ENCODE assay signal across 22 mouse cellular contexts in the genomic region with DNA sequence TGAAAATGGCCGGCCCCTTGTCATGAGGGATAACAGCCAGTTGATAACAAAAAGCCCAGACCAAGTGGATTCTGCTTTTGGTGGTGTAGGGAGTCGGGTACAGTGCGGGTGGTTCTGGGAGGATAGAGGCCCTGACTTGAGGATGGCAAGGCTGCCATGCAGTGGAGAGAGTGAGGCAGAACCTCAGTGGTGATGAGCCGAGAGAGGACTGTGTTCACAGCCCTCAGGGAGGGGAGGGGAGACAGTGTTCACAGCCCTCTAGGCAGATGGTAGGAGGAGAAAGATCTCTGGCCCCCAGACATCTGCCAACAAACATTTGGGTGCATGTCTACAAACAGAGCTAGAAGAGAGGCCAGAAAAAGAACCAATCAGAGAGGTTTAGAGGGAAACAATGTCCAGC. TPM values are rescaled to one million over a fixed set of nuclear protein-coding genes. Genes with fewer than 3 reads are reported as not detected.
DNase-seq lines count a peak whose midpoint lies in the region; ATAC-seq and TF ChIP-seq lines count a peak whose summit lies in the region.
"Had no signal": no experiment of that assay in that cellular context is flagged by ENCODE, and none has a peak within 500 bp of the region (broad histone marks: within the 10 kb centered on the region; RNA-seq: fewer than 3 reads in every experiment).

No protein-coding gene starts in this region.

- no peak for TF ChIP-seq POLR2A in cerebellum, adult 2 months (IDR thresholded peaks at IDR 0.05; ENCODE audit: borderline replicate concordance, insufficient read depth, low read length)
- no peak for TF ChIP-seq POLR2A in liver, adult 2 months (IDR thresholded peaks at IDR 0.05; ENCODE audit: extremely low read depth, insufficient read depth, low read length)

- 64% methylated on average over 4 of the region's 4 CpGs for WGBS in cerebellum, adult 2 months
- 33% methylated on average over 4 of the region's 4 CpGs for WGBS in liver, adult 2 months
- WGBS in liver, postnatal 0 days (ENCODE audit: insufficient replicate concordance), result 74% methylated on average over 4 of the region's 4 CpGs

- H3K36me3 ChIP-seq in liver, adult 2 months (ENCODE audit: control insufficient read depth, insufficient read depth, low read length), result peaks cover 29% of the 10 kb centered on the region
- 0 out of 2 replicates have a peak, but pooled peaks cover 2% of the 10 kb centered on the region for H3K36me3 ChIP-seq in liver, postnatal 0 days (replicated peaks; ENCODE audit: insufficient read depth, low read length)
- H3K36me3 ChIP-seq: embryonic facial prominence, embryonic 13.5 days; embryonic facial prominence, embryonic 15.5 days; forebrain, embryonic 10.5 days; forebrain, embryonic 12.5 days had no signal

- no peaks in the 10 kb centered on the region for H3K27me3 ChIP-seq in cerebellum, adult 2 months (ENCODE audit: control insufficient read depth, insufficient read depth, low read length)
- H3K27me3 ChIP-seq in liver, adult 2 months (ENCODE audit: control insufficient read depth, insufficient read depth, low read length), result no peaks in the 10 kb centered on the region
- no peaks in the 10 kb centered on the region for H3K27me3 ChIP-seq in liver, postnatal 0 days (ENCODE audit: insufficient read depth, low read length)
- H3K27me3 ChIP-seq: embryonic facial prominence, embryonic 13.5 days; embryonic facial prominence, embryonic 15.5 days had no signal

- peaks cover 4% of the 10 kb centered on the region for H3K9me3 ChIP-seq in liver, postnatal 0 days (ENCODE audit: low read length)

- intact Hi-C loops in heart, postnatal 10 days (cut with DNase I), result no loop called here

- H3K4me2 ChIP-seq in liver, postnatal 0 days (ENCODE audit: low read depth, low read length), result no peak overlapping the region
- H3K4me2 ChIP-seq: embryonic facial prominence, embryonic 13.5 days; embryonic facial prominence, embryonic 15.5 days; forebrain, embryonic 12.5 days had no signal

- H3K79me2 ChIP-seq in liver, adult 2 months (ENCODE audit: control insufficient read depth, insufficient read depth, low read length), result peaks cover 25% of the 10 kb centered on the region

- TF ChIP-seq CTCF in cerebellum, adult 2 months (IDR thresholded peaks at IDR 0.05; ENCODE audit: borderline replicate concordance, insufficient read depth, low read depth, low read length), result no peak
- peak; percentile 27; the same call in 1 of the 2 replicates for TF ChIP-seq CTCF in liver, adult 2 months (IDR thresholded peaks at IDR 0.05; ENCODE audit: low read depth, low read length)
- TF ChIP-seq CTCF in liver, postnatal 0 days (IDR thresholded peaks at IDR 0.05; ENCODE audit: low read depth), result no peak

- H3K9ac ChIP-seq in liver, adult 2 months (ENCODE audit: low read depth, low read length), result no peak overlapping the region
- H3K9ac ChIP-seq in liver, postnatal 0 days (replicated peaks), result no peak overlapping the region
- H3K9ac ChIP-seq: embryonic facial prominence, embryonic 13.5 days; embryonic facial prominence, embryonic 15.5 days; forebrain, embryonic 12.5 days had no signal

- H3K27ac ChIP-seq in cerebellum, adult 2 months (ENCODE audit: insufficient read depth, low read length), result no peak overlapping the region
- H3K27ac ChIP-seq in liver, adult 2 months (replicated peaks; ENCODE audit: insufficient read depth, low read depth, low read length), result peak overlapping the region; percentile 41
- H3K27ac ChIP-seq in liver, postnatal 0 days (ENCODE audit: low read depth), result no peak overlapping the region
- H3K27ac ChIP-seq: embryonic facial prominence, embryonic 13.5 days; embryonic facial prominence, embryonic 15.5 days; forebrain, embryonic 10.5 days; forebrain, embryonic 12.5 days had no signal

- no peak for TF ChIP-seq EP300 in liver, postnatal 0 days (IDR thresholded peaks at IDR 0.05; ENCODE audit: low read depth)

- H3K4me3 ChIP-seq in cerebellum, adult 2 months (replicated peaks; ENCODE audit: insufficient read depth, low read depth, low read length), result no peak overlapping the region
- no peak overlapping the region for H3K4me3 ChIP-seq in liver, adult 2 months (ENCODE audit: insufficient read depth, low read depth, low read length)
- no peak overlapping the region for H3K4me3 ChIP-seq in liver, postnatal 0 days (ENCODE audit: low read depth, low read length)
- H3K4me3 ChIP-seq: embryonic facial prominence, embryonic 13.5 days; embryonic facial prominence, embryonic 15.5 days; erythroblast, embryonic 14.5 days; forebrain, embryonic 10.5 days; forebrain, embryonic 12.5 days had no signal

- no peaks in the 10 kb centered on the region for H3K4me1 ChIP-seq in cerebellum, adult 2 months (ENCODE audit: control insufficient read depth, insufficient read depth, low read length)
- peaks cover 36% of the 10 kb centered on the region for H3K4me1 ChIP-seq in liver, adult 2 months (ENCODE audit: control insufficient read depth, insufficient read depth, low read length)
- H3K4me1 ChIP-seq in liver, postnatal 0 days (ENCODE audit: insufficient read depth), result no peaks in the 10 kb centered on the region
- H3K4me1 ChIP-seq: embryonic facial prominence, embryonic 13.5 days; embryonic facial prominence, embryonic 15.5 days; forebrain, embryonic 10.5 days; forebrain, embryonic 12.5 days had no signal

- no peak for ATAC-seq in liver, postnatal 0 days
- ATAC-seq: forebrain, embryonic 14.5 days; forebrain, embryonic 16.5 days had no signal

- DNase-seq in cerebellum, postnatal 10 days, result peak; percentile 40 to 58
- no peak for DNase-seq in cerebellum, adult 2 months
- peak; percentile 79 for DNase-seq in heart, adult 11 months
- DNase-seq in heart, postnatal 10 days, result no peak
- DNase-seq in liver, adult 2 months (ENCODE audit: extremely low read depth, low read depth, low spot score), result peak; percentile 89
- DNase-seq in liver, postnatal 0 days, result no peak
- DNase-seq: adrenal gland, adult 2 months; adrenal gland, postnatal 25 days; cerebellum, adult 11 months; cerebellum, adult 18-20 months; cerebellum, adult 9-10 months; cerebellum, postnatal 36 days; embryo, embryonic 11 days had no signal

RNA-seq across cellular contexts. Expression of a gene that starts 28.0 kb away (rescaled TPM):
- polyA plus RNA-seq in cerebellum, adult 2 months (2012; rRNA removed), result 1.1 and 1.5 TPM in 2 replicates
- total RNA-seq in heart, postnatal 10 days (2021), result 10 to 100 TPM; 39.2 to 52.4 TPM
- 184 and 206 TPM in 2 replicates for total RNA-seq in liver, adult 2 months (2014; rRNA removed)
- 36.2 and 39.8 TPM in 2 replicates for polyA plus RNA-seq in liver, adult 2 months (2012; rRNA removed)
- 169 and 185 TPM in 2 replicates for polyA plus RNA-seq in liver, postnatal 0 days (2015; fragmentation: Nextera tagmentation; extraction: Ambion mirVana)
- total RNA-seq: common myeloid progenitor, adult 5-6 weeks had no signal
- polyA plus RNA-seq: erythroblast, embryonic 14.5 days had no signal

RNA-seq across cellular contexts. Expression of a gene that starts 48.7 kb away (rescaled TPM):
- polyA plus RNA-seq in cerebellum, adult 2 months (2012; rRNA removed), result 21.6 and 24.1 TPM in 2 replicates
- total RNA-seq in heart, postnatal 10 days (2021), result 10 to 100 TPM; 39.2 to 40.9 TPM
- 10.1 and 11.6 TPM in 2 replicates for total RNA-seq in liver, adult 2 months (2014; rRNA removed)
- 18.3 and 19.6 TPM in 2 replicates for polyA plus RNA-seq in liver, adult 2 months (2012; rRNA removed)
- polyA plus RNA-seq in liver, postnatal 0 days (2015; fragmentation: Nextera tagmentation; extraction: Ambion mirVana), result 12.9 and 14.1 TPM in 2 replicates

RNA-seq across cellular contexts. Expression of a gene that starts 58.8 kb away (rescaled TPM):
- 0.21 and 0.25 TPM in 2 replicates for polyA plus RNA-seq in cerebellum, adult 2 months (2012; rRNA removed)
- total RNA-seq in heart, postnatal 10 days (2021), result 1 to 10 TPM; 2.3 to 2.9 TPM
- total RNA-seq in liver, adult 2 months (2014; rRNA removed), result under 0.01 and 0.09 TPM in 2 replicates
- 0.01 TPM in 2 replicates for polyA plus RNA-seq in liver, adult 2 months (2012; rRNA removed)
- 0.02 TPM in 1 of 2 replicates, not detected in the other for polyA plus RNA-seq in liver, postnatal 0 days (2015; fragmentation: Nextera tagmentation; extraction: Ambion mirVana)
- polyA plus RNA-seq: C2C12; erythroblast, embryonic 14.5 days had no signal

Comparison
In these comparisons a context has a peak if more than half of its experiments do, and no peak if none do; other contexts are left out.
1. DNase-seq: peak in cerebellum, postnatal 10 days (2 of 2), heart, adult 11 months (single experiment) and liver, adult 2 months (single experiment); none in cerebellum, adult 2 months (0 of 2), heart, postnatal 10 days (0 of 2) and liver, postnatal 0 days (single experiment).
2. RNA of a gene that starts 28.0 kb away (polyA plus RNA-seq): 169 to 185 TPM in liver, postnatal 0 days and 36.2 to 39.8 TPM in liver, adult 2 months; 1.1 to 1.5 TPM in cerebellum, adult 2 months; every median in the first group is over 10 times any median in the second.